Mouse (Mus musculus): ENCODE data around the gene Man1b1.

Gene Man1b1

DNA sequence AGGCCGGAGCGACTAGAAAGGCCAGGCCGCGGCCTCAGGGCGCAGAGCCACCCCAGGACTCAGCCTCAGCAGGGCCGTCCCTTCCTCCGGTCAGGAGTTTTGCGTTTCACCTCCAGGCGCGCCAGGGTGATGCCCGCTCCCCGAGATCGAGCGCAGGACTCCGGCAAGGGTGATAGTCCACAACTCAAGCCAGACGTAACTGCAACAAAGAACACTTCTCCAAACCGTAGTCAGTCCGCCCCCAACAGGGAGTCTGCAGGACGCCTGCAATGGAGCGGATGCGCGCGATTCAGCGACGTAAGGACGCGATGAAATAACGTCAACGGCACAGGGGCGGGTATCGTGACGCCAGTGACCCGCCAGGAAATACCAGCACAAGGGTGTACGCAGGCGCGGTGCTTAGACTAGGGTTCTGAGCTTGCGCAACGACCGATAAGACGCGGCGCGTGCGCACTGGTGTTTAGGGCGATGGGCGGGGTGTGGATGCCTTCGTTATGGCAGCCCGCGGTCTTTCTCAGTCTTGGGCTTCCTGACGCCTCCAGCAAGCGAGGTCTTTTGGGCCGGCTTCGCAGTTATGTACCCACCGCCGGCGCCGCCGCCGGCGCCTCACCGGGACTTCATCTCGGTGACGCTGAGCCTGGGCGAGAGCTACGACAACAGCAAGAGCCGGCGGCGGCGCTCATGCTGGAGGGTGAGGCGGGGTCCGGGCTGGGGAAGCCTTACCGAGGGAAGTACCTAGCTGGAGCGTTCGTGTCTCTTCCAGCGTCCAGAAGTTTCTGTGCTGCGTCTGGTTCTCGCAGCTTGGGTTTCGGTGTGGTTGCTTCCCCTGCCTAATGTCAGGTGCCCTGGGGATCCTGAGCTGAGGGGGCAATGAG is at the start of gene Man1b1:
Gene Man1b1, plus strand, starts transcription at position 53 of the 875 bp plus-strand sequence.
- peak; percentile 99 for DNase-seq

DNA sequence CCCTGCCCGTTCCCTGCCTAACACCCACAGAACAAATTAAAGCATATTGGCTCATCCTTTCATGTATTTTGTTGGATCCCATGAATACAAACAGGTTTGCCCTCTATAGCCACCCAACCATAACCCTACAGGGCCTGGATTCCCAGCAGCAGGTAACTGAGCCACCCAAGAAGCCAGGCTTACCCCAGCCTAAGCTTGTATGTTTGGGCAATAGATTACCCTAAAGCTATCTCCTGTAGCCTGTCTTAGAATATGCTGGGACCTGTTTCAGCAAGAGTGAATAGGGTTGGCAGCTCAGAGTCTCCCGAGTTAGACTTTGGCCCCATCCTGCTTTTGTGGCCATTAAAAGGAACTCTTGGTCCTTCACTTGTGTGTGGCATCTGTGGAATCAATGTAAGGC is 46.6 kb upstream of the Man1b1 start:
- no peak for DNase-seq

- DNase-seq = no peak
These were observed 45.8 kb upstream of the Man1b1 start for GRCm38 (mm10) chr2:25286314-25286713.

- DNase-seq = no peak
These were observed 45.1 kb upstream of the Man1b1 start for GRCm38 (mm10) chr2:25286837-25287636.

- DNase-seq = no peak
These were observed 44.0 kb upstream of the Man1b1 start, which contains the start of gene Tmem210 for GRCm38 (mm10) chr2:25287927-25288649. Gene Tmem210 (plus strand): TSS chr2:25288145.

GRCm38 (mm10) chr2:25288734-25289345 is 43.3 kb upstream of the Man1b1 start:
- no peak for DNase-seq

DNA sequence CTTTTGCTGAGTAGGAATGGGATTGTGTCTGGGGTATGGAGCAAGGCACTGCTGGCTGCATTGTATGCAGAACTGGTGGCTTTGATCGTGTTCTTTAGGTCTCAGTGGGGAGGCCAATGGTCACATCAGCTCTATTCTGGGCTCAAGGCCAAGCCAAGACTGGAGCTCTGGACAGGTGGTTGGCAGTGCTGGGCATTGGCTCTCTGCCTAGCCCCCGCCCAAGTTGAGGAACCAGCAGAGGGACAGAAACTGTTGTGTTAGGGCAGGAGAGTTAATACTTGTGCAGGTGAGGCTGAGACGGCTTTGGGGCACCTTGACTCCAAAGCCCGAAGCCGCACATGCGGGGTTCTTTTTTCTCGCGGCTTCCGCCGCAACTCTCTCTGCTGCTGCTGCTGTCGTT is 42.5 kb upstream of the Man1b1 start, which contains the start of gene Lrrc26:
Gene Lrrc26, plus strand, starts transcription at position 265 of the 400 bp plus-strand sequence.
- DNase-seq = no peak

GRCm38 (mm10) chr2:25290101-25290815 is 41.9 kb upstream of the Man1b1 start:
- DNase-seq = peak; percentile 79

GRCm38 (mm10) chr2:25290816-25291130 is 41.4 kb upstream of the Man1b1 start:
- DNase-seq = no peak

DNA sequence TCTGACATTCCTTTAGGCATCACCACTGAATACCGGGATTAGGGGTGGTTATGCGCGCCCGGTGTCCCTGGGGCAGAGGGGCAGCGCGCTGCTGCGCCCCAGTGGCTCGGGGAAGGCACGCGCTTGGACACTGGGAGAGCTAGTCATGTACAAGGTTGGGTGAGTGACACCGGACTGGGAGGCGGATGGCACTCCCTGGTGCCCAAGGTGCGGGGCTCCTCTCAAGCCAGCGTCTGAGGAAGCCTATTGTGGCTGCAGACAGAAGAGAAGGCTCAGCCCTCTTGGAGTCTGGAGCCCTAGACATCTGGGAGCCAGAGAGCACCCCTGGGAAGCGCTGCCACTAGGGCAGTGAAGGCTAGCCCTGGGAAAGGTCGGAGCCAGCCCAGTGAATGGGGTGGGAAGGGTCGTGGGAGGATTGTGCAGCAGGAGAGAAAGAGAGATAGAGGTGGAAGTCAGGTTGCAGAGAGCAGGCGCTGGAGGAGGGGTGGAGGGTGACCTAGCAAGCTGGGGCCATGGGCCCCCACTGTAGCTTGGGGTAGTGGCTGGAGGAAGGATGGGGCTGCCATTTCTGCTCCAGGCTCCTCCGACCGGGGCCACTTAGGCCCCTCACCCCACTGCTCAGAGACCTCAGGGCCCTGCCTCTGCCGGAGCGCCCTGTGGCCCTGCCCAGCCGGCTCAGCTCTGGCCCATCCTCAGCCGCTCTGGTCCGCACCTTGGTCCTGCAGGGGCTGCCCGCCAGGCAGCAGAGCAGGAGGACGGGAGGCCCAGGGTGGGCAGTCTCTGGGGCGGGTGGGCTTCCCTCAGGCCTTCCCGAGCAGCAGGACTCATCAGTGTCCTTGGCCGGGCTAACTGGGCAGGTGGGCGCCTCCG is 40.7 kb upstream of the Man1b1 start:
- no peak for DNase-seq

- no peak for DNase-seq
These were observed 40.0 kb upstream of the Man1b1 start for GRCm38 (mm10) chr2:25292054-25292544.

DNA sequence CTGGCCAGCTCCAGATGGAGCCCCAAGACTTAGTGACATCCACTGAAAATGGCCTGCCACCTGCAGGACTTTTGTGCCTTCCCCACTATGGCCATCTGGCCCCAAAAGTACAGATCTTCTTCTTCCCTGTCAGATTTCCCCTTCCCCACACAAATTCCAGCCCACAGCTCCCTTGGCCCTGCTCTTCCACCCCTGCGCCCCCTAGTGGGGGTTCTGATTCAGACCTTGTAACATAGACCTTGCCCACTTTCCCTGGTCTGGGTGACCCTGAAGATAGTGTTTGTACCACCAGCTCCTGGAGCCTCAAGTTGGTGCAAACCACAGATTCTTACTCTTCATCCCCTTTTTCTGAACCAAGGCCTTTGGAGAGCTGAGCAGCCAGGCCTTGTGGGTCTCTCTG is 39.3 kb upstream of the Man1b1 start:
- DNase-seq = no peak

GRCm38 (mm10) chr2:25293706-25294105 is 38.4 kb upstream of the Man1b1 start:
- DNase-seq = no peak

DNA sequence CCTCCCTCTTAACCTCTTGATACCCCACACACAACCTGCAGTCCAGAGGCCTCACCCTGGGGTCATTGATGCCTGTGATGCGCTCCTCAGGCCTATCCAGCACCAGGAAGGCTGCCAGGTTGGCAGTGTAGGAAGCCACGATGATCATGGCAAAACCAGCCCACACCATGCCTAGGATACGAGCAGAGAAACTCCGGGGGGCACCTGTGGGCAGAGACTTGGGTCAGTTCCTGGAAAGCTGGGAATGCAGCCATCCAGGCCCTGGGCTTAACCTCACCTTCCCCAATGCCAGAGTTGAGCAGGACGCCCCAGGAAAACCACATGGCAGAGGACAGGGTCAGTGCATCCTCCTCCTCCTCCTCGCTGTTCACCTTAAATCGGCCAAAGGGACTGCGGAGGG is 35.0 kb upstream of the Man1b1 start:
- DNase-seq = no peak

- no peak for DNase-seq
These were observed 34.1 kb upstream of the Man1b1 start for GRCm38 (mm10) chr2:25298046-25298445.

- DNase-seq = no peak
These were observed 28.7 kb upstream of the Man1b1 start for GRCm38 (mm10) chr2:25303452-25303851.

- DNase-seq = no peak
These were observed 28.0 kb upstream of the Man1b1 start for GRCm38 (mm10) chr2:25303931-25304656.

DNA sequence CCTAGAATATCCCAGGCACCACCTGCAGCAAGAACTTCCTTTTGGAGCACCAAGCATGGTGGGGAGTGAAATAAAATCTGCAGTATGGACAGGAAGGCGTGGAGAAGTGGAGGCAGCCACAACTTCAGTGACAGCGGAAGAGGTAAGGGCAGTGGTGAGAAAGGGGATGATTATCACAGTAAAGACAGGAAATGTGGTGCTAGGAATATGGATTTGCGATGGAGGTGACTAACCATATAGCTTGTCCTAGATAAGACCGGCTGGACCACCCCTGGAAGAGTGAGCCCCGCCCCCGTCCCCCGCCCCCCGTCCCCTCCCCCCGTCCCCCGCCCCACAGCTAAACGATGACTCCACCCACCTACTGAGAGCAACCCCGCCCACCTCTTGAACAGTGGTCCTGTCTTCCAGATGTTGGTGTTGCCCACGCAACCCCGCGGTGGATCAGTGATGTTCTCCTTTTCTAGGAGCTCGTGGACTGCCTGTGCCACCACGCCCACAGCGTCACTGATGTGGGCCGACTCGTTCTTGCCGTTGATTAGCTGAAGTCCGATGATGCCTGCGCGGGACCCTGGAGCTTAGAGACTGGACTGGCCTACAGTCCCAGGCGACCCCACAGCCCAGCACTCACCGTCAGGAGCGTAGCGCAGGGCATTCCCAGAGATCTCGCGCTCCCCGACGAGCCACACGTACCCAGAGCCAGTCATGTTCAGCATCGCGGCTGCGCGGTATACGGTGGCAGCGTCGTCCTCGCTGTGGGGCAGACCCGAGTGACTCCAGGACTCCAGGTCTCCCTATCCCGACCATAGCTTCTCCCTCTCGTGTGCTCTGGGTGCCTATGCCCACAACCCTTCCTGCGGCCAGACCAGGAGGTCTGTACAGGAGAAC is 27.2 kb upstream of the Man1b1 start:
- no peak for DNase-seq
